Mouse (Mus musculus): ENCODE measurements at regions not wholly inside any gene's neighbourhood (a gene's known extent, or its start where the extent isn't known, plus 50 kb on each side); places are given as distances from the start of the nearest gene placed in this dataset.
"Not testable (repeated sequence)": the region's sequence is repeated elsewhere in the genome, so short reads cannot be mapped to it uniquely, and the experiment has no call there.

DNA sequence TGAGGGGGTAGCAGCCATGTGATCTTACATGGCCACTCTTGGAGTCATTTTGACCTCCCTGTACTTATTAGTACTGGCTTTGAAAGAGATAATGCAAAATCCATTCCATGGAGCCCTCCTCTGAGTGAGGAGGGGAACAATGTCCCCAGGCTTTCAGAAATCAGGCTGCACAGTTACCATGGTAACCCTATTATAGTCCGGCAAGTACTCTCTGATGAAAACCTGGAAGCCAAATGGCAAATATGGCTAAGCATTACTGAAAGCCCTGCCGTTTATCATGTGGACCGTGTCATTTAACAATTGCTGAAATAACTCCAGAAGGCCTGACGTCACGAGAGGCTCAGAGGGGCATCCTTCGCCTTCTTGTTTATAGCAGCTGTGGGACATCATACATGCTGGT is 82.5 kb upstream of the Xcl1 start:
- no peak for DNase-seq (ENCODE audit: extremely low spot score)

DNA sequence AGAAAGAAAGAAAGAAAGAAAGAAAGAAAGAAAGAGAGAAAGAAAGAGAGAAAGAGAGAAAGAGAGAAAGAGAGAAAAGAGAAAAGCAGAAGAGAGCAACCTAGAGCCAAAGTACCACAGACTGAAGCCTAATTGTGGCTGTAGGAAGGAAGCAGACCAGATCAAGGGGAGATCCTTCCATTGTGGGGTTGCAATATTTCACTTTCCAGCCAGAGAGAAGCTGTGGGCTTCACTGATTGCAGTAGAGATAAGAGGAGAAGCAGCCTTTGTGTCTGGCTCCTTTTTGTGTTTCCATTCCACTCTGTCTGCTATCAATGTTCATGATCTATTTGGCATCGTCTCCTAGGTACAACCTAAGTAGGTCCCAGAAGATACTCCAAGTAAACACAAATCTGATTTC is 79.0 kb upstream of the Xcl1 start:
- DNase-seq (ENCODE audit: extremely low spot score) = no peak

DNA sequence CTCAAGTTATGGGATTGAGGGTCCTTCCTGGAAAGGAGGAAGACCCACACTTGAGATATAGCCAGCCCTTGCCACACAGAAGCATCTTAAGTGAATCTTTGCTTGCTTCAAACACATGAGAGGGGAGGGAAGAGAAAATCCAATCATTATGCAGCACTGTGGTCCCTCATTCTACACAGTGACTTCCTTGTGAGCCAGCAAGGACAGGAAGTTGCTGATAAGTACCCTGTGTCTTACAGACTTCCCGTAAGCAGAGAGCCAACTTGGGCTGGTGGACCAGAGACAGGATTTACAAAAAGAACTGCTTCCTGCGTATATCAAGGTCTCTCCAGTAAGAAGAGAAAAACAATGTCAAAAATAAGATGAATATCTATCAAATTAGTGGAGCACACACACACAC is 78.1 kb upstream of the Xcl1 start:
- DNase-seq (ENCODE audit: extremely low spot score) = no peak

DNA sequence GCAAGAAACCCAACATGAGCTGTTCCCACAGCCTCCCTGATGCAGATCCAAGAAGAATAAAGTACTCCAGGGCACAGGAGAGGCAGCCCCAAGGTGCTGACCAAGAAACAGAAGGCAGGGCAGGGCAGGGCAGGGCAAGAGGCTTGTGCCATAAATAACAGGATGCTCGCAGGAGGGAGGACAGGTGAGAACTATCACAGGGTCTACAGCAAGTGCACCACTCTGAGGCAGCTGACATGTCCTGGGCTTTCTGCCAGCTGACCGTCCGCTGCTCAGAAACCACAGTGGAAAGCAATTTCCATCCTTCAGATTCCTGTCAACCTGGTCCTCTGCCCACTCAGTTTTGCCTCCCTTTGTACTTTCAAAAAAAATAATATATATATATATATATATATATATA is 77.0 kb upstream of the Xcl1 start:
- no peak for DNase-seq (ENCODE audit: extremely low spot score)

DNA sequence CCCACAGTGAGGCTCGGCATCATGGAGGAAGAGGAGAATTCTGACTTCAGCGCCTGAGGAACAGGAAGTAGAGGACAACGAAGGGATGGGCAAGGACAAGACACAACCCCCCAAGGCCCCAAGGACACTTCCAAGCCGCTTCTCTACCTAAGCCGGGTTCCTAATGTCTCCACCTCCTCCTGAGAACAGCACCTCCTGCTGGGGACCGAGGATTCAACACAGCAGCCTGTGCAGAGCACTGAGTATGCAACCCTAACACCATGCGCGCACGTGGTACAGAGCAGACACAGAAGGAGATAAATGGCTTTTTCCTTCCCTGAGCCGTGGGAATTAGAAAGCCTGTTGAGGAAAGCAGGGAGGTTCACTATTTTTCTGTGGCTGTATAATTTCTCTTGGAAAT is 64.2 kb upstream of the Xcl1 start:
- no peak for DNase-seq (ENCODE audit: extremely low spot score)

DNA sequence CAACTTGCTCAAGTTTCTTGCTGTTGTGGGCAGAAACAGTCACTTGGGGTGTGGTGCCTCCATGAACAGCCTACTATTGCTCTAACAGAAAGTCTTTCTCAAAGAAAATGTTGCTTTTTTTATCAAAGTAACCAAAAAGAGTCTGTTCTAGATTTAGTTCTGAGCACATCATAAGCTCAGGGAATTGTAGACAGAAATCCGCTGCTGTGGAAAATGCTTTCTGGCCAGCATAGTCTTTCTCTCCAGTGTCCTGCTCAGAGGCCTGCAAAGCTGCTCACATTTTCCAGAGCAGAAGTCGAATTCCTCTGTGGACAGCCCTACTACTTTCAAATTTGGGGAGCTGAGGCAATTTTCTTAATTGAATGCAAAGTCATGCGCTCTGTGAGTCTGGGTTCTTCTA is 63.3 kb upstream of the Xcl1 start:
- DNase-seq (ENCODE audit: extremely low spot score) = no peak

DNA sequence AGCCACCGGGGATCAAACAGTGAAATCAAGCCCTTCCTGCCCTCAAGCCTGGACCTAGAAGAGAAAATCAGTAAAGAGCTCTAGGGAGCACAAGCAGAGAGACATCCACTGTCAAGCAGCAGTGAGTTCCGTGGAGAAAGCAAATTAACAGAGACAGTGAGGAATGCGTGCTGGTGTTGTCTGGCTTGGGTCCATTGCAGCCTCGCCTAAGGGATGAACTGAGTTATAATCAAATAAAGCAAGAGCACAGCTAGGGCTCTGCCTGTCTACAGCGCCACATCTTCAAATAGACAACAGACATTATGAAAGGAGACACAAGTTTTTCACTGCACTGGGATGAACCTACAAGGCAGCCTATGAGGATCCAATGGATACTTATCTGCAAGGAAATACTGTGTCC is 62.3 kb upstream of the Xcl1 start:
- DNase-seq (ENCODE audit: extremely low spot score) = no peak

DNA sequence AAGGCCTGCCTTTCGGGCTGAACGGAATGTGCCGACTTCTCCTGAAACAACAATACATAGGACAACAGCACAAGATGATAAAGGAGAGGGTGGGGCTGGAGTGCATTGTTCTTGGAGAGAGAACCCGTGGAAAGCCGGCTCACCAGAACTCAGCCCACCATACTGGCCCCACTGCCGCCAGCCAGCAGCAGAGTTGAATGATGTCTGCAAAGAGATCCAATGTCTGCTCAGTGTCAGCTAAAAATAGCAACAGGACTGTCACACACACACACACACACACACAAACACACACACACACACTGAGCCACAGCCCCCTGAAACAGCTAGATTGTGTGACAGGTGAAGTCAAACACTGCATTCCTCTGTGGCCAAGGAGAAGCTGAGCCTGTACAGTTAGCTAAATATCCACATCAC is 58.9 kb upstream of the Xcl1 start:
- peak; percentile 27 for DNase-seq (ENCODE audit: extremely low spot score)

DNA sequence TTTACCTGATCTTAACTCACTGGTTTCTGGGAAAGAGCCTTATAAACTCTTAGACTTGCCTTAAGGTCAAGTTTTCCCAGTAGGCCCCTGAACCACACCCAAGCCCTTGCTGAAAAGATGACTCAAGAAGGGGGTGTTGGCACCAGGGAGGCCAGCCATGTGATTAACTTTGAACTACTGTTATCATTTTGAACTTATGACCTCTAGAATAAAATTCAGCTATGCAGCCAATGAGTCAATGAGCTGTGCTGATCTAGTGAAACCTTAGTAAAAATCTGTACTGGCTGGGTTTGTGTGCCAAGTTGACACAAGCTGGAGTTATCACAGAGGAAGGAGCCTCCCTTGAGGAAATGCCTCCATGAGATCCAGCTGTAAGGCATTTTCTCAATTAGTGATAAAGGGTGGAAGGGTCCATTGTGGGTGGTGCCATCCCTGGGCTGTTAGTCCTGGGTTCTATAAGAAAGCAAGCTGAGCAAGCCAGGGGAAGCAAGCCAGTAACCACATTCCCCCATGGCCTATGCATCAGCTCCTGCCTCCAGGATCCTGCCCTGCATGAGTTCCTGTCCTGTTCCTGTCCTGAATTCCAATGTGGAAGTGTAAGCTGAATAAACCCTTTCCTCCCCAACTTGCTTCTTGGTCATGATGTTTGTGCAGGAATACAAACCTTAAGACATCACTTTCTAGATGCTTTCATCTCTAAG is 58.0 kb upstream of the Xcl1 start:
- DNase-seq (ENCODE audit: extremely low spot score) = not testable (repeated sequence)

DNA sequence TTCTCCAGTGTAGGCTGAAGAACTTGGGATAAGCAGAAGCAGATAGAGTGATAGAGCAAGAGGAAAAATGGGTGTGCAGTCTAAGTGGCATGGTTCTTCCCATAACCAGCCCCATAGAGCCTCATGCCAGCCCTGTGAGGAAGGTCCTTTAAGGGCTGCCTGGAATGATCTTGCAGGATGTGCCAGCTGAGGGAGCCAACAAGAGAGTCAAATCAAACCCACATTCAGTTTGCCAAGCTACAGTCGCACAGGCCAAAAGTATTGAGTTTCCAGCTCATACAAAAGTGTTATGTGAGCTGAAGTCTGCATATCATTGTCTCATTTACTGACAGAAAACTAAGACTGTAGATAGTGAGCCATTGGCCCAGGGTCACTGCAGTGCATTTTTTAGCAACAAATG is 53.7 kb upstream of the Xcl1 start:
- no peak for DNase-seq (ENCODE audit: extremely low spot score)

DNA sequence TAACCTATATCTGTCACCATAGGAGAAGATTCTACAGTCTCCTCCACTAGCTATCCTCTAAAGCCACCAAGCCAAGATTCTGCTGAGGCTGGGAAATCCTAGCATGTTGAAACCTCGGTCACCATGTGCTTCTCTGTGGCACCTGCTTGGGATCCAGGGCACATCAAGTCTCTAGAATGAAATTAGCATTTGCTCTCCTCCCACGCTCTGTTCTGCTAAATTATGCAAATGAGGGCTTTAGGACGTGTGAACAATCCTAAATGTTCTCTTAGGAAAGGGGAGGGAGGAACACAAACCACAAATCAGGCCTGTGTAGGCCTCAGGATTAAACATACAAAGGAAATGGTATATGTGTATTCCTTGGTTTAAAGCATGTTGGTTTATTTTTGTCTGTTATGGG is 52.9 kb upstream of the Xcl1 start:
- DNase-seq (ENCODE audit: extremely low spot score) = no peak

DNA sequence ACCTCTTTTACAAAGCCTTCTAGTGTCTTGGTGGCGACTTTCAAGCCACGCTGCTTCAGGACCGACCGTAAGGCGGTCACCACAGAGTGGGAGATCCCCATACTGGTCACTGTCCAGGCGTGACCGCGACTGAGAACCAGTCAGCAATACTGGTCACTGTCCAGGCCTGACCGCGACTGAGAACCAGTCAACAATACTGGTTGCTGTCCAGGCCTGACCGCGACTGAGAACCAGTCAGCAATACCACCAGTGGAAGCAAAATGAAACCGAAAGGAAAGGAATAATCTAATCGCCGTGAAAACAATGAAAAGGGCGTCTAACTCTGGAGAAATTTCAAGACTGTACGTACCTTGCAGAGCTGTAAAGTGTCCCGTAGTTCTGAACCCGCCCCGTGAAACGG is 50.2 kb upstream of the Xcl1 start:
- DNase-seq (ENCODE audit: extremely low spot score) = not testable (repeated sequence)

All from embryo, embryonic 9.5 days (tissue).